Mouse (Mus musculus): ENCODE measurements around the gene Trim41. TPM values are rescaled to one million over a fixed set of nuclear protein-coding genes. Genes with fewer than 3 reads are reported as not detected.
A peak's percentile ranks its signal among the peaks of the same experiment; 100 is the strongest.
"Not testable (repeated sequence)": the region's sequence is repeated elsewhere in the genome, so short reads cannot be mapped to it uniquely, and the experiment has no call there.

Trim41 gene
- total and polyA plus RNA-seq, 3 experiments: 13.8 to 56.6 (median 56.5) TPM

GRCm38 (mm10) chr11:48833731-48834639 lies 16.8 kb upstream of the Trim41 start:
- H3K27me3 ChIP-seq (ENCODE audit: insufficient read depth, low read length): no peaks in the 10 kb centered on the region
- peak overlapping the region; percentile 67 for H3K4me3 ChIP-seq (ENCODE audit: low read depth, low read length)
- no peak for TF ChIP-seq GATA1 (IDR thresholded peaks at IDR 0.05; ENCODE audit: borderline replicate concordance, low read length)
- TF ChIP-seq CTCF (IDR thresholded peaks at IDR 0.05; ENCODE audit: low read depth, low read length): no peak
- no peak for TF ChIP-seq GATA2 (IDR thresholded peaks at IDR 0.05; ENCODE audit: borderline replicate concordance, low read depth, low read length)
- TF ChIP-seq POLR2AphosphoS5 (IDR thresholded peaks at IDR 0.05; ENCODE audit: insufficient replicate concordance, low read depth, low read length): no peak
- TF ChIP-seq TAL1 (conservative IDR thresholded peaks at IDR 0.05; ENCODE audit: low read depth, low read length): no peak
- no peaks in the 10 kb centered on the region for H3K36me3 ChIP-seq (replicated peaks)
- H3K4me1 ChIP-seq (ENCODE audit: insufficient read depth, low read depth, low read length): peaks cover 44% of the 10 kb centered on the region
- peak; percentile 35 for DNase-seq (ENCODE audit: low spot score)
- no peaks in the 10 kb centered on the region for H3K9me3 ChIP-seq (replicated peaks)
- ATAC-seq (ENCODE audit: extremely low read depth, insufficient number of reproducible peaks, low FRiP score, poor library complexity, severe bottlenecking): peak; percentile 38; the same call in 1 of the 2 replicates

DNA sequence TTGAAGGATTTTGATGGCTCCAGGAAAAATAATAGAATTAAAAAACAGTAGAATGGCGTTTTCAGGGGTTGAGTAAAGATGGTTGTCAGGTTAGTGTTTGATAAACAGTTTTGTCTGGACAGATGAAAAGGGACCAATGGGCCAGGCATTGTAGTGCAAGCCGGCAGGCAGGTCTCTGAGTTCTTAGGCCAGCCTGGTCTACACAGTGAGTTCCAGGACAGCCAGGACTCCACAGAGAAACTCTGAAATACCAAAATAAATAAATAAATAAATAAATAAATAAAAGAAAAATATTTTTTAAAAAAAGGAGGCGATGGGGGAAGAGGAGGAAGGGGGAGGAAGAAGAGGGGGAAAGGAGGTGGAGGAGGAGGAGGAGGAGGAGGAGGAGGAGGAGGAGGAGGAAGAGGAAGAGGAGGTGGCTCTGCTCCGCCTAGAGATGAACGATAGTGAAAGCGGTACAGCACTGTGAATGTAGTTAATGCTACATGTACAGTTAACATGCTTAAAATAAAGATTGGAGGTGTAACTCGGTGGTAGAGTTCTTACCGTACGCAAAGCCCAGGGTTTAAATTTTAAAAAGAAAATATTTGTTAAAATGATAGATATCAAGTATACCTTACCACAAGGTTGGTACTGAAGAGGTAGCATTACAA lies 16.1 kb upstream of the Trim41 start:
- Histone ChIP-seq H3K4me1 (ENCODE audit: insufficient read depth, low read depth, low read length) (peaks cover 40% of the 10 kb centered on the region), H3K36me3 (replicated peaks) (no peaks in the 10 kb centered on the region), H3K4me3 (ENCODE audit: low read depth, low read length) (peak overlapping the region; percentile 67), H3K27me3 (ENCODE audit: insufficient read depth, low read length) (no peaks in the 10 kb centered on the region), H3K9me3 (replicated peaks) (0 out of 2 replicates have a peak, but pooled peaks cover 3% of the 10 kb centered on the region)
- ATAC-seq (ENCODE audit: extremely low read depth, insufficient number of reproducible peaks, low FRiP score, poor library complexity, severe bottlenecking): no peak
- TF ChIP-seq GATA1 (IDR thresholded peaks at IDR 0.05; ENCODE audit: borderline replicate concordance, low read length) (no peak), CTCF (IDR thresholded peaks at IDR 0.05; ENCODE audit: low read depth, low read length) (no peak)
- no peak for DNase-seq (ENCODE audit: low spot score)

GRCm38 (mm10) chr11:48831273-48831672 lies 14.1 kb upstream of the Trim41 start:
- Histone ChIP-seq H3K4me1 (ENCODE audit: insufficient read depth, low read depth, low read length) (peaks cover 25% of the 10 kb centered on the region), H3K9me3 (replicated peaks) (peaks cover 7% of the 10 kb centered on the region), H3K27me3 (ENCODE audit: insufficient read depth, low read length) (no peaks in the 10 kb centered on the region), H3K4me3 (ENCODE audit: low read depth, low read length) (no peak overlapping the region), H3K36me3 (replicated peaks) (no peaks in the 10 kb centered on the region)
- ATAC-seq (ENCODE audit: extremely low read depth, insufficient number of reproducible peaks, low FRiP score, poor library complexity, severe bottlenecking): no peak
- no peak for TF ChIP-seq POLR2AphosphoS5 (IDR thresholded peaks at IDR 0.05; ENCODE audit: insufficient replicate concordance, low read depth, low read length)
- no peak for DNase-seq (ENCODE audit: low spot score)

- H3K9me3 ChIP-seq (replicated peaks): peaks cover 7% of the 10 kb centered on the region
- peaks cover 20% of the 10 kb centered on the region for H3K4me1 ChIP-seq (ENCODE audit: insufficient read depth, low read depth, low read length)
- no peaks in the 10 kb centered on the region for H3K27me3 ChIP-seq (ENCODE audit: insufficient read depth, low read length)
- DNase-seq (ENCODE audit: low spot score) (no peak), ATAC-seq (ENCODE audit: extremely low read depth, insufficient number of reproducible peaks, low FRiP score, poor library complexity, severe bottlenecking) (no peak)
- no peak for TF ChIP-seq GATA1 (IDR thresholded peaks at IDR 0.05; ENCODE audit: borderline replicate concordance, low read length)
- TF ChIP-seq GATA2 (IDR thresholded peaks at IDR 0.05; ENCODE audit: borderline replicate concordance, low read depth, low read length): no peak
- no peak for TF ChIP-seq TAL1 (conservative IDR thresholded peaks at IDR 0.05; ENCODE audit: low read depth, low read length)
- TF ChIP-seq CTCF (IDR thresholded peaks at IDR 0.05; ENCODE audit: low read depth, low read length): no peak
- no peak for TF ChIP-seq POLR2AphosphoS5 (IDR thresholded peaks at IDR 0.05; ENCODE audit: insufficient replicate concordance, low read depth, low read length)
- H3K4me3 ChIP-seq (ENCODE audit: low read depth, low read length): no peak overlapping the region
- H3K36me3 ChIP-seq (replicated peaks): no peaks in the 10 kb centered on the region
Measured at GRCm38 (mm10) chr11:48830279-48830678, 13.1 kb upstream of the Trim41 start.

DNA sequence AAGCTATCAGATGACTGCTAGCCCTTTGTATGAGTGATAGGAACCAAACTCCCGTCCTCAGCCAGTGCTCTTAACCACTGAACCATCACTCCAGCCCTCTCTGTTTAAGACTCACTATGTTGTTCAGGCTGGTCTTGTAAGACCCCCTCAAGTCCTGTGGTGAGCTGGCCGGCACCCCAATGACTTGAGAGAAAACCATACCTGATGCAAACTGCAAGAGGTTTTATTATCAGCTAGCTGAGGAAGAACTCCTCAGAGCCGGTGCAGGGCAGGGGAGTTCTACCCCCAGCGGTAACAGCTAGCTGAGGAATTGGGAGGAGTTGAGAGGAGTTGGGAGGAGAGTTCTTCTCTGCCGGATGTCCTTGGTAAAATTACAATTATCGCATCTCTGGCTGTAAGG lies 10.8 kb upstream of the Trim41 start:
- no peak for ATAC-seq (ENCODE audit: extremely low read depth, insufficient number of reproducible peaks, low FRiP score, poor library complexity, severe bottlenecking)

GRCm38 (mm10) chr11:48826752-48827096 lies 9.6 kb upstream of the Trim41 start:
- DNase-seq (ENCODE audit: low spot score) (no peak), ATAC-seq (ENCODE audit: extremely low read depth, insufficient number of reproducible peaks, low FRiP score, poor library complexity, severe bottlenecking) (no peak)
- TF ChIP-seq TAL1 (conservative IDR thresholded peaks at IDR 0.05; ENCODE audit: low read depth, low read length) (no peak), GATA2 (IDR thresholded peaks at IDR 0.05; ENCODE audit: borderline replicate concordance, low read depth, low read length) (no peak), GATA1 (IDR thresholded peaks at IDR 0.05; ENCODE audit: borderline replicate concordance, low read length) (no peak), POLR2AphosphoS5 (IDR thresholded peaks at IDR 0.05; ENCODE audit: insufficient replicate concordance, low read depth, low read length) (no peak), CTCF (IDR thresholded peaks at IDR 0.05; ENCODE audit: low read depth, low read length) (no peak)
- Histone ChIP-seq H3K4me1 (ENCODE audit: insufficient read depth, low read depth, low read length) (peaks cover 30% of the 10 kb centered on the region), H3K9me3 (replicated peaks) (peaks cover 7% of the 10 kb centered on the region), H3K36me3 (replicated peaks) (no peaks in the 10 kb centered on the region), H3K27me3 (ENCODE audit: insufficient read depth, low read length) (no peaks in the 10 kb centered on the region), H3K4me3 (ENCODE audit: low read depth, low read length) (peak overlapping the region; percentile 68)

More for the DNA sequence above, 10.8 kb upstream of the Trim41 start:
- Histone ChIP-seq H3K4me3 (ENCODE audit: low read depth, low read length) (no peak overlapping the region), H3K36me3 (replicated peaks) (no peaks in the 10 kb centered on the region), H3K4me1 (ENCODE audit: insufficient read depth, low read depth, low read length) (peaks cover 28% of the 10 kb centered on the region), H3K27me3 (ENCODE audit: insufficient read depth, low read length) (no peaks in the 10 kb centered on the region), H3K9me3 (replicated peaks) (peaks cover 7% of the 10 kb centered on the region)
- no peak for DNase-seq (ENCODE audit: low spot score)
- TF ChIP-seq GATA1 (IDR thresholded peaks at IDR 0.05; ENCODE audit: borderline replicate concordance, low read length) (no peak), POLR2AphosphoS5 (IDR thresholded peaks at IDR 0.05; ENCODE audit: insufficient replicate concordance, low read depth, low read length) (no peak), CTCF (IDR thresholded peaks at IDR 0.05; ENCODE audit: low read depth, low read length) (no peak), GATA2 (IDR thresholded peaks at IDR 0.05; ENCODE audit: borderline replicate concordance, low read depth, low read length) (no peak), TAL1 (conservative IDR thresholded peaks at IDR 0.05; ENCODE audit: low read depth, low read length) (no peak)

GRCm38 (mm10) chr11:48825979-48826751 lies 9.0 kb upstream of the Trim41 start, which contains the start of the genes Trim7 and Gm12184:
TSS of gene Trim7 (plus strand) at chr11:48826140.
TSS of gene Gm12184 (minus strand) at chr11:48826655.
- not testable (repeated sequence) for ATAC-seq (ENCODE audit: extremely low read depth, insufficient number of reproducible peaks, low FRiP score, poor library complexity, severe bottlenecking); H3K27me3 ChIP-seq (ENCODE audit: insufficient read depth, low read length); H3K36me3 ChIP-seq (replicated peaks); DNase-seq (ENCODE audit: low spot score); H3K9me3 ChIP-seq (replicated peaks)
- peak within 1 kb of the TSS; percentile 68 for H3K4me3 ChIP-seq (ENCODE audit: low read depth, low read length)
- H3K4me1 ChIP-seq (ENCODE audit: insufficient read depth, low read depth, low read length): peaks cover 32% of the 10 kb centered on the region
